Mouse (Mus musculus): Measurements from ENCODE around the gene Bpifb9a.
"Not testable (repeated sequence)": the region's sequence is repeated elsewhere in the genome, so short reads cannot be mapped to it uniquely, and the experiment has no call there.

DNA sequence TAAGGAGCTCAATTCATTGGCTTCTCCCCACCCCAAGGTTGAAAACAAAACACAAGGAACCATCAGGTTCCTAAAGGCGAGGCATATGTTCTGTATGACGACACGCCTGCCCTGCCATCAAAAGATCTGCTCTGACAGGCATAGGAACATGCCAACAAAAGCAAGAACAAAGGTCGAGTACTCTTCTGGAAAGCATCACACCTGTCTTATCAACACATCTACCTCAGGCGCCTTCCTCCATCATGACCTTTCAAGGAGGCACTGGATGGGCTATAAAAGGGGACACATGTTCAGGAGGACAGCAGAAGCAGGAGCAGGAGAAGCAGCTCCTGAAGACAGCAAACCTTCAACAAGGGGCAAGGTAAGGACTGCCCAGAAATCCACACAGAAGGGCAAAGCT is at the start of gene Bpifb9a:
- not testable (repeated sequence) for TF ChIP-seq CTCF (IDR thresholded peaks at IDR 0.05; ENCODE audit: borderline replicate concordance, insufficient read depth, low read depth, low read length); POLR2A (IDR thresholded peaks at IDR 0.05; ENCODE audit: borderline replicate concordance, insufficient read depth, low read length)

Data from cerebellum, adult 2 months (tissue).